Mouse (Mus musculus) large intestine, adult 2 months (tissue): ENCODE results near the gene Pold2. TPM values are rescaled to one million over a fixed set of nuclear protein-coding genes. Genes with fewer than 3 reads are reported as not detected.

Experiments used
- DNase-seq: peaks from one replicate; pipeline ENCODE4 v3.0.0-alpha.2; 2012; ENCODE audit warnings: low read depth, low spot score
- WGBS: fragments of 180-500 bp; shearing (Covaris S2); methylation state at CpG from one replicate; pipeline ENCODE4 v1.1.7; 2018; 5-methylcytosine and 5-hydroxymethylcytosine counted together
- polyA plus RNA-seq: library from polyadenylated mRNA; depleted of rRNA; stranded (reverse); fragments of >200 nt; gene quantifications from 2 replicates; pipeline ENCODE4 v1.2.3, GENCODE M21; 2012; rRNA removed

The Pold2 gene
- polyA plus RNA-seq, 1 experiment = 153 TPM

DNA sequence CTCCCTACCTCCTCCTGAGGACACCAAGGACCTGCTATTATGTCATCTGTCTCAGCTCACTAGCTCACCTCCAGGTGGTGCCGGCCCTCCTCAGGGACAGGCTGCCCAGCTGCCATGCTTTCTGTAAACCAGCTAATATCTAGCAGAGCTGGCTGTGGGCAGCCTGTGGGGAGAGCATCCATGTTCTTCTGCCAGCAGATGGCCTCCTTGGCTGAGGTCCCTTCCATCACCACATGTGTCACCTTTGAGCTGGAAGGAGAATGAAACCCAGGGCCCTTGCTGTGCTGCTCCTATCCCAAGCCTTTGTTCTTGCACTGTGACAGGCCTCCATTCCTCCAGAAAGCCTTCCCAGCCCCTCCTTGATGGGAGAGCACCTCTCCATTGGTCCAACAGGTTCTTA is 42.0 kb downstream of the Pold2 start:
- 57% methylated on average over 1 of the region's 1 CpGs for WGBS
- DNase-seq = no peak

GRCm38 (mm10) chr11:5835057-5835456 is 43.0 kb downstream of the Pold2 start:
- WGBS = 85% methylated on average over 7 of the region's 7 CpGs
- DNase-seq = no peak

DNA sequence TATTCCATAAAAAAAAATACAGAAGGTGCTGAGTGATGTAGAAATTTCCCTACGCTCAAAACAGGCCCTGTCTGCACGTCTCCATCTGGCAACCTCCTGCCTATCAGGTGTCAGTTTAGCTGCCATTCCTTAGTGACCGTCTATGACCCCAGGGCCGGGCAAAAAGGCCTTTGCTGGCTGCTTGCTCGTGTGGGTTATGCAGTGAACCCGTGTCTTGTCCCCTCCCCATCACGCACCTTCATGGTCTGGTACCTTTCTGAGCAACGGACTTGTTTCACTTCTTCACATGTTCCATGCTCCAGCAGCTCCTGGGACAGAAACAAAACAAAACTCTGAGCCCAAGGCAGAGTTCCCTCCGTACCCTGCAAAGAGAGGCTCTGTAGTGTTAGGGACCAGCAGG is 43.6 kb downstream of the Pold2 start:
- DNase-seq = no peak
- 92% methylated on average over 9 of the region's 9 CpGs for WGBS

GRCm38 (mm10) chr11:5829327-5829726 is 48.8 kb downstream of the Pold2 start:
- WGBS = 76% methylated on average over 12 of the region's 12 CpGs

DNA sequence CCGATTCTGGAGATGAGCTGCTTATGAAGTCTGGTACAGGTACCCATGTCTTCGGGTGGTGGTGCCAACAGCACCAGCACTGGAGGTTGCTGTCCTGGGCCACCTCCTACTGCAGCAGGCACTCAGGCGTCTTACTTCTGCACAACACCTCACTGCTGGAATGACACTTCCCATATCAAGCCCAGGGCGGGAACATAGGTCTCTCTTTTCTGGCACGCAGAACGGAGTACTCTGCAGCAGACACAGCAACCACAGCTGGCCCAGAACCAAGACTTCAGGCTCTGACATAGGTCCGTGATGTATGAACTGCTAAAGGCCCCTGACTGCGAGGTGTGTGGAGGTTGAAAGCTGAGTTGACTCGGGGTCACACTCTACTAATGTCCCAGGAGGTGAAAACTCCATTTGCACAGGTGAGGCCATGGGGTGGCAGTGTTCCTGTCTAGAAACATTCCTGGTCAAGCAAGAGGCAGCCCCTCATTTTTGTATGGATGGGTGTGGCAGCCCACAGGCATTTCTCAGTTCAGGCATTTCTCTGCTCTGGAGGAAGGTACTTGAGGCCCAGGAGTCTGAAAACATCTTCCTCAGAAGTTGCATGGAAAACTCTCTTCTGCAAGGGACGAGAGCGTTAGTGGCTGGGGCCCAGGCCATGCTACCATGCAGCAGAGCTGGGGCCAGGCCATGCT is 49.4 kb downstream of the Pold2 start:
- 87% methylated on average over 11 of the region's 11 CpGs for WGBS
- DNase-seq = no peak

More at GRCm38 (mm10) chr11:5829327-5829726, 48.8 kb downstream of the Pold2 start:
- no peak for DNase-seq

GRCm38 (mm10) chr11:5827931-5828330 is 50.2 kb downstream of the Pold2 start:
- 90% methylated on average over 5 of the region's 5 CpGs for WGBS
- no peak for DNase-seq

DNA sequence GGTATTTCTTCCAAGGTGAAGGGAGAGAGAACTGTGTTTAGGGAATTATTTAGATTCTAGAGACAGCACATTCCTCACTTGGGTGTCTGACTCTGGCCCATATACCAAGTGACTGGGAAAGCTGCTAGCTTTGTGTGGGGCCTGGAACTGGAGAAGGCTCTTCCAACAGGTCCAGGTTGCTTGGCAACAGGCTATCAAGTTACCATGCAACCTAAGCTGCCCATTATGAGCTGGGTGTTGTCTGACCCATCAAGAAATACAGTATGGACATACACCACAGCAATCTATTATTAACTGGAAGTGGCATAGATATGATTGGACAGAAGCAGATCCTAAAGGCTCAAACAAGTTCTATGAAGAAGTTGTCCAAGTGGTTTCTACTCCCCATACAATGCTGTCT is 52.7 kb downstream of the Pold2 start:
- no peak for DNase-seq

Other genes starting within 250 kb of the Pold2 start
- 150 and 188 TPM in 2 replicates for gene Mrps24, start 162.6 kb downstream of the Pold2 start, polyA plus RNA-seq
- 26.0 and 34.9 TPM in 2 replicates for gene Urgcp, start 115.9 kb downstream of the Pold2 start, polyA plus RNA-seq
- 122 and 136 TPM in 2 replicates for gene Dbnl, start 89.8 kb downstream of the Pold2 start, polyA plus RNA-seq
- gene Pgam2, start 74.6 kb downstream of the Pold2 start, polyA plus RNA-seq = 0.91 and 1.3 TPM in 2 replicates
- 30.8 and 41.7 TPM in 2 replicates for gene Polm, start 40.3 kb downstream of the Pold2 start, polyA plus RNA-seq
- 16.2 and 22.5 TPM in 2 replicates for gene Aebp1, start 16.3 kb downstream of the Pold2 start, polyA plus RNA-seq
- 17.3 and 23.4 TPM in 2 replicates for gene Myl7, start 20.5 kb upstream of the Pold2 start, polyA plus RNA-seq
- 0.42 and 0.66 TPM in 2 replicates for gene Gck, start 71.8 kb upstream of the Pold2 start, polyA plus RNA-seq
- 85.2 and 96.1 TPM in 2 replicates for gene Ykt6, start 77.4 kb upstream of the Pold2 start, polyA plus RNA-seq
- 2.2 and 5.0 TPM in 2 replicates for gene Camk2b, start 188.1 kb upstream of the Pold2 start, polyA plus RNA-seq